Mouse (Mus musculus): ENCODE measurements around the gene Tppp3. TPM values are rescaled to one million over a fixed set of nuclear protein-coding genes. Genes with fewer than 3 reads are reported as not detected.
A peak's percentile ranks its signal among the peaks of the same experiment; 100 is the strongest.

Tppp3 gene
- polyA plus RNA-seq, 1 experiment from 2014 or later, result 94.4 TPM

DNA sequence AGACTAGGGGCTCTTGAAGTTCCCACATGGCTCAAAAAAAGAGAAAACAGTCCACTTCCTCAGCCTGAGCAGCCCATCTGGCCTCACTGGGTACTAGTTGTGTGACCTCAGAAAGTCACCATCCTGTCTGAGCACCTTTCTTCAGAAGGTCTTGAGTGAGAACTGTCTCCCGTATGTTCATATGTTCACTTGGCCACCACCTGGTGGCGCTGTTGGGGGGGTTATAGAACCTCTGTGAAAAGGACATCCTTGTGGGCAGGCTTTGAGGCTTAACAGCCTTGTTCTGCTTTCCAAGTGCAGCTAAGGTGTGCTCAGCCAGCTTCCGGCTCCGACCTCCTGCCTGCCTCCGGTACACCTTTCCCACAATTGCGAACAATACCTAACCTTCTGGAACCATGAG lies 10.1 kb upstream of the Tppp3 start:
- peaks cover 14% of the 10 kb centered on the region for H3K36me3 ChIP-seq
- H3K9me3 ChIP-seq (replicated peaks), result no peaks in the 10 kb centered on the region
- H3K27me3 ChIP-seq (ENCODE audit: low read depth, poor library complexity, severe bottlenecking), result peaks cover 15% of the 10 kb centered on the region
- 67% methylated on average over 6 of the region's 6 CpGs for WGBS
- no peak overlapping the region for H3K4me3 ChIP-seq
- H3K4me1 ChIP-seq, result peaks cover 39% of the 10 kb centered on the region
- DNase-seq (ENCODE audit: low spot score), result peak; percentile 50
- no peak overlapping the region; the same call in 1 of the 2 replicates for H3K27ac ChIP-seq (replicated peaks)

GRCm38 (mm10) chr8:105481013-105481412 lies 9.7 kb upstream of the Tppp3 start:
- Histone ChIP-seq H3K9me3 (replicated peaks) (no peaks in the 10 kb centered on the region), H3K27me3 (ENCODE audit: low read depth, poor library complexity, severe bottlenecking) (peaks cover 20% of the 10 kb centered on the region), H3K36me3 (peaks cover 19% of the 10 kb centered on the region), H3K27ac (replicated peaks) (peak overlapping the region; percentile 61), H3K4me1 (peaks cover 43% of the 10 kb centered on the region), H3K4me3 (no peak overlapping the region)
- whole genome bisulfite sequencing, result 37% methylated on average over 2 of the region's 2 CpGs
- DNase-seq (ENCODE audit: low spot score), result no peak

DNA sequence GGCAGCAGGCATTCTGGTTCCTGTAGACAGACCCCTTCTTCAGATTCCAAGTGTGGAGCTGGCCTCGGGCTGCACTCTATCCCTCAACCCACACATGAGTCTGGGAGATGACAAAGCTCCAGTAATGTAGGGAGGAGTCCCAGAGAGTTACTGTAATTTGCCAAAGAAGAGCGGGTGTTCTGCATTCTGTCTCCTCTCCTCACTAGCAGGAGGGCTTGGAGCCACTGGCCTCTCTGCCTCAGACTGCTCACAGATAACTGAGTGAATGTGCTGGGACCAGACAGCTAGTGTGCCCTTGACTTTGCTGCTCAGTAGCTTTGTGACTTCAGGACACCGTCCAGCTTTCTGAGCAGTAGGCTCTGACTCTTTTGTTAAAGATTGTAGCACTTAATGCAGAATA lies 6.5 kb upstream of the Tppp3 start:
- no peak for DNase-seq (ENCODE audit: low spot score)
- Histone ChIP-seq H3K4me3 (no peak overlapping the region), H3K27ac (replicated peaks) (no peak overlapping the region), H3K4me1 (peaks cover 52% of the 10 kb centered on the region), H3K27me3 (ENCODE audit: low read depth, poor library complexity, severe bottlenecking) (peaks cover 52% of the 10 kb centered on the region), H3K36me3 (peaks cover 22% of the 10 kb centered on the region), H3K9me3 (replicated peaks) (no peaks in the 10 kb centered on the region)
- 77% methylated on average over 3 of the region's 3 CpGs for WGBS

DNA sequence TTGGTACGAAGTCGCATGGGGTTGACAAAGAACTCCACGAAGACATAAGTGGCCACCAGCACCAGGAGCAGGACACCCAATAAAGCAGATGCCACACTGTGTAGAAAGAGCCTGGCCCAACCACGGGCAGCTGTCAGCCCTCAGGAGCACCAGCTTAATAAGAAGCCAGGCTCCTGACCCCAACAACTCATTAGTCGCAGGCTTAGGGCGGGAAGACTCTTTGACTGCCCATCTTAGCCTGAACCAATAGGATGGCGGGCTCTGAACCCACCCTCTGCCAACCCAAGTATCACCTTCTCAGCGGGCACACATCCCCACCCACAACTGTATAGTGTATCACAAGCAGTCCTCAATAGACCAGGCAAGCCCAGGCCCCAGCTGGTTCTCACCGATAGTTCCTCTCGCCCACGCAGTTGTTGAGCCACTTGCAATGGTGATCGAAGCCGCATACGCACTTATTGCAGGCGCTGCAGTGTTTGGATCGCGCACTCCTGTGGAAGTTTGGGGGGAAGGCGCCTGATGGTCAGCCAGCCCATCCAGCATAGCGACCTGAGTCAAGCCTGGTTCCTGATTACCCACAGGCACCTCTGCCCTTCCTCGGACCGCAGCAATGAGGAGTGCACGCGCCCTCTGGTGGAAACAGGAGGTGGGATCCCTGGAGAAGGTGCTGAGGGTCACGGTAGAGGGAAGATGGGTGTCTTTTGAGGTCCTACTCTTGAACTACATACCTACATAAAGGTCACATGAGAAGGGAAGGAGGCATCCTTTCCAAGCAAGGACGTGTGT lies 5.5 kb upstream of the Tppp3 start:
- Histone ChIP-seq H3K36me3 (peaks cover 24% of the 10 kb centered on the region), H3K27me3 (ENCODE audit: low read depth, poor library complexity, severe bottlenecking) (peaks cover 62% of the 10 kb centered on the region), H3K9me3 (replicated peaks) (no peaks in the 10 kb centered on the region), H3K4me1 (peaks cover 62% of the 10 kb centered on the region), H3K4me3 (no peak overlapping the region), H3K27ac (replicated peaks) (peak overlapping the region; percentile 53; the same call in 1 of the 2 replicates)
- 43% methylated on average over 25 of the region's 25 CpGs for WGBS
- DNase-seq (ENCODE audit: low spot score), result peak; percentile 78

GRCm38 (mm10) chr8:105476161-105476560 lies 4.8 kb upstream of the Tppp3 start:
- peaks cover 66% of the 10 kb centered on the region for H3K4me1 ChIP-seq
- no peak for DNase-seq (ENCODE audit: low spot score)
- no peak overlapping the region for H3K4me3 ChIP-seq
- 88% methylated on average over 7 of the region's 7 CpGs for WGBS
- H3K27me3 ChIP-seq (ENCODE audit: low read depth, poor library complexity, severe bottlenecking), result peaks cover 67% of the 10 kb centered on the region
- H3K9me3 ChIP-seq (replicated peaks), result no peaks in the 10 kb centered on the region
- H3K27ac ChIP-seq (replicated peaks), result peak overlapping the region; percentile 53; the same call in 1 of the 2 replicates
- peaks cover 24% of the 10 kb centered on the region for H3K36me3 ChIP-seq

- Histone ChIP-seq H3K4me1 (peaks cover 66% of the 10 kb centered on the region), H3K9me3 (replicated peaks) (no peaks in the 10 kb centered on the region), H3K27me3 (ENCODE audit: low read depth, poor library complexity, severe bottlenecking) (peaks cover 67% of the 10 kb centered on the region), H3K36me3 (peaks cover 24% of the 10 kb centered on the region), H3K27ac (replicated peaks) (peak overlapping the region; percentile 53), H3K4me3 (no peak overlapping the region)
- 94% methylated on average over 8 of the region's 8 CpGs for WGBS
- DNase-seq (ENCODE audit: low spot score), result no peak
Measured at GRCm38 (mm10) chr8:105475742-105476141, 4.4 kb upstream of the Tppp3 start.

DNA sequence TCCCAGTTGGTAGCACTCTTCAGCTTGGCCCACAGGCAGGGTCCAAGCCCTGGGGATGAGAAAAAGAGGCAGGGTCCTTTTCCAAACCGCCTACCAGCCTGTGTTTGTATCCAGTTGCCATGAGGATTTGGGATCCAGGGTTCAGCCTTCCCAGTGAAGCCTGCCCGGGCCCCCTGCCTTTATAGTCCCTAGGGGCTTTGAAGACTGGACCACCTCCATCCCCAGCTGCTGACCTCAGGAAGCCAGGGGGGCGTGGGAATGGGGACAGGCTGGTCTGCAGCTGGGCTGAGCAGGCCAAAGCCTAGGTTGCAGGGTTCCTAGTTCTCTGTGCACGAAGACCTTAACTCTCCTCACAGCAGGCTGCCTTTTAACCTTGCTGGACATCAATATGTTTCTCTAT lies 3.9 kb upstream of the Tppp3 start:
- peaks cover 72% of the 10 kb centered on the region for H3K27me3 ChIP-seq (ENCODE audit: low read depth, poor library complexity, severe bottlenecking)
- H3K27ac ChIP-seq (replicated peaks), result peak overlapping the region; percentile 53
- peak; percentile 55 for DNase-seq (ENCODE audit: low spot score)
- no peaks in the 10 kb centered on the region for H3K9me3 ChIP-seq (replicated peaks)
- WGBS, result 35% methylated on average over 4 of the region's 4 CpGs
- H3K4me3 ChIP-seq, result no peak overlapping the region
- H3K4me1 ChIP-seq, result peaks cover 68% of the 10 kb centered on the region
- peaks cover 24% of the 10 kb centered on the region for H3K36me3 ChIP-seq

DNA sequence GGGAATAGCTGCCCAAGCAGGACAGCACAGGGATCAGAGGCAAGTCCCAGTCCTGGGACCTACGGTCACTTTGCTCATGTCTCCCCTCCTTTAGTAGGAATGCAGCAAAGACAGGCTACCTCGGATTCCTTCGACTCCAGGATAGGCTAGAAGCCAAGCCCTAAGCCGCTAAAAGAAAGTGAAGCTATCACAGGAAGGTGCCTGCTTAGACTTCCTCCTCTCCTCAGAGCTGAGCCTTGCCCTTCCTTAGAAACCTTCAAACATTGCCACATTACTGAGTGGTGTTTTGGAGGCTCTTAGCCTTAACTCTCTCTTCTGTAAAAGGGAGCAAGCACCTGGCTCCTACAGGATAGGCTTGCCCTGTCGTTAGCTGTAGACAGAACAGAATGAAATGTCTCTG lies 3.4 kb upstream of the Tppp3 start:
- Histone ChIP-seq H3K4me1 (peaks cover 74% of the 10 kb centered on the region), H3K27me3 (ENCODE audit: low read depth, poor library complexity, severe bottlenecking) (peaks cover 75% of the 10 kb centered on the region), H3K36me3 (peaks cover 24% of the 10 kb centered on the region), H3K9me3 (replicated peaks) (no peaks in the 10 kb centered on the region), H3K27ac (replicated peaks) (peak overlapping the region; percentile 53), H3K4me3 (peak overlapping the region; percentile 23; the same call in 1 of the 2 replicates)
- 47% methylated on average over 5 of the region's 5 CpGs for WGBS
- DNase-seq (ENCODE audit: low spot score), result no peak

DNA sequence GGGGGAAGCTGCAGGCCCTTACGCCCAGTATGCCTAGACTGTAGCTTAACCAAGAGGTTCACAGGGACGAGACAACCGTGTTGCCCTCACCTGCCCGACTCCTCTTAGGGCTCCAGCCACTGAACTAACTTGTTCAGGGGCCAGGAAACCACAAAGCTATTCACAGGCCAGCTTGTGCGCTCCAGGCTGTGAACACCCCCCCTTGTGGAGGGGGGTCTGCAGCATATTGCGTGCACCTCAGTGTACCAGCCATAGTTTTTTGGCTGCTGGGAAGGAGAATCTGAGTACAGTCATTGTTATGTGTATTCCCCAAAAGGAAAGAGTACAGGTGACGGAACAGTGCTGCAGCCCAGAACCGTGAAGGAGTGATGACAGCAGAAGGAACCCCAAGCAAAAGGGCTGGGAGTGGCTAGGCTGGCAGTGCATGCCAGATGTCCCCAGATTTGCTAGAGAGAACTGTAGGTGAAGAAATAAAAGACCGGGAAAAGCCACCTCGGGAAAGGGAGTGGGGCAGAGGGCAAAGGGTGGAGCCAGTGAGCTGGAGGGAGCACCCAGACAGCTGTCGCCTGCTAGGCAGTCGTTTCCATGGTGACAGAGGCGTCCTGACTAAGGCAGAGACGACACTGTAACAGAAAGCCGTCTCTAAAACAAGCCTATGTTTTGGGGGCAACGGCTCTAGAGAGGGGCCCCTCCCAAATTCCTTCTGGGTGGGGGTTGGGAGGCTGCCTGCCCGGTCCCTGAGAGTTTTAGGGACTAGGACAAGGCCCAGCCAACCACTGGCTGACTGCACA lies 2.7 kb upstream of the Tppp3 start:
- H3K9me3 ChIP-seq (replicated peaks), result no peaks in the 10 kb centered on the region
- peaks cover 80% of the 10 kb centered on the region for H3K4me1 ChIP-seq
- H3K36me3 ChIP-seq, result peaks cover 24% of the 10 kb centered on the region
- peaks cover 75% of the 10 kb centered on the region for H3K27me3 ChIP-seq (ENCODE audit: low read depth, poor library complexity, severe bottlenecking)
- peak overlapping the region; percentile 23 for H3K4me3 ChIP-seq
- peak; percentile 71 for DNase-seq (ENCODE audit: low spot score)
- WGBS, result 25% methylated on average over 17 of the region's 17 CpGs
- H3K27ac ChIP-seq (replicated peaks), result peak overlapping the region; percentile 53

- 29% methylated on average over 9 of the region's 9 CpGs for WGBS
- Histone ChIP-seq H3K27ac (replicated peaks) (peak overlapping the region; percentile 57; the same call in 1 of the 2 replicates), H3K4me3 (peak overlapping the region; percentile 29; the same call in 1 of the 2 replicates), H3K4me1 (peaks cover 90% of the 10 kb centered on the region), H3K36me3 (peaks cover 26% of the 10 kb centered on the region), H3K27me3 (ENCODE audit: low read depth, poor library complexity, severe bottlenecking) (peaks cover 71% of the 10 kb centered on the region), H3K9me3 (replicated peaks) (no peaks in the 10 kb centered on the region)
- DNase-seq (ENCODE audit: low spot score), result no peak
Measured at GRCm38 (mm10) chr8:105472983-105473382, 1.7 kb upstream of the Tppp3 start.

GRCm38 (mm10) chr8:105472414-105472932 lies 1.1 kb upstream of the Tppp3 start:
- peak overlapping the region; percentile 29 for H3K4me3 ChIP-seq

GRCm38 (mm10) chr8:105470681-105471313 lies 529 bp downstream of the Tppp3 start:
- no peak for DNase-seq (ENCODE audit: low spot score)
- Histone ChIP-seq H3K4me1 (peaks cover 78% of the 10 kb centered on the region), H3K36me3 (peaks cover 29% of the 10 kb centered on the region), H3K4me3 (peak overlapping the region; percentile 59), H3K27me3 (ENCODE audit: low read depth, poor library complexity, severe bottlenecking) (peaks cover 54% of the 10 kb centered on the region), H3K27ac (replicated peaks) (peak overlapping the region; percentile 87), H3K9me3 (replicated peaks) (no peaks in the 10 kb centered on the region)
- 20% methylated on average over 11 of the region's 11 CpGs for WGBS

More at GRCm38 (mm10) chr8:105472414-105472932, 1.1 kb upstream of the Tppp3 start:
- no peaks in the 10 kb centered on the region for H3K9me3 ChIP-seq (replicated peaks)
- peaks cover 27% of the 10 kb centered on the region for H3K36me3 ChIP-seq
- H3K27me3 ChIP-seq (ENCODE audit: low read depth, poor library complexity, severe bottlenecking), result peaks cover 66% of the 10 kb centered on the region
- DNase-seq (ENCODE audit: low spot score), result peak; percentile 36
- H3K4me1 ChIP-seq, result peaks cover 90% of the 10 kb centered on the region
- peak overlapping the region; percentile 57 for H3K27ac ChIP-seq (replicated peaks)
- WGBS, result 9% methylated on average over 23 of the region's 23 CpGs

Data from midbrain, embryonic 10.5 days (tissue).